Mouse (Mus musculus): ENCODE data around the gene Actr5. TPM values are rescaled to one million over a fixed set of nuclear protein-coding genes. Genes with fewer than 3 reads are reported as not detected.

Gene Actr5
- total and polyA plus RNA-seq, 3 experiments = 19.7 to 24.7 (median 20.2) TPM

DNA sequence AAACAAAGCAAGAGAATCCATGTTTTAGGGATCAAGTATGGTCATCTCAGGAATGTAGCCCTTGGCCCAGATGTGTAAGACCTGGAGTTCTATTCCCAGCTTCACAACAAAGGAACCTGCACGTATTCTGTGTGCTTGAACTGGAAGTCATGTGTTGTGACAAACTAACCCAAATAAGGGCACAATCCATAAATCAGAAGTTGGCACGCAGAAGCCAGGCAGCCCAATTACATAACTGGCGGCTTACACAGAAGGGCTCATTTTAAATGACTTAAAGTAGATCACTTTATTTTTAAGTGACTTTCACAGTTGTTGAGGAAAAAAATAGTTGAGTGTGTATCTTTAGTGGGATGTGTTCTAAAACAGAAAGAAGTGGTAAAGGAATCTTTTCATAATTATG lies 19.1 kb downstream of the Actr5 start:
- H3K4me3 ChIP-seq (ENCODE audit: low read depth, low read length) = no peak overlapping the region
- DNase-seq (ENCODE audit: low spot score) (no peak), ATAC-seq (ENCODE audit: extremely low read depth, insufficient number of reproducible peaks, low FRiP score, poor library complexity, severe bottlenecking) (no peak)
- H3K36me3 ChIP-seq (replicated peaks) = peaks cover 56% of the 10 kb centered on the region
- no peaks in the 10 kb centered on the region; the same call in 1 of the 2 replicates for H3K27me3 ChIP-seq (ENCODE audit: insufficient read depth, low read length)
- H3K4me1 ChIP-seq (ENCODE audit: insufficient read depth, low read depth, low read length) = peaks cover 6% of the 10 kb centered on the region
- no peaks in the 10 kb centered on the region for H3K9me3 ChIP-seq (replicated peaks)
- TF ChIP-seq TAL1 (conservative IDR thresholded peaks at IDR 0.05; ENCODE audit: low read depth, low read length) (no peak), GATA2 (IDR thresholded peaks at IDR 0.05; ENCODE audit: borderline replicate concordance, low read depth, low read length) (no peak), GATA1 (IDR thresholded peaks at IDR 0.05; ENCODE audit: borderline replicate concordance, low read length) (no peak), POLR2AphosphoS5 (IDR thresholded peaks at IDR 0.05; ENCODE audit: insufficient replicate concordance, low read depth, low read length) (no peak), CTCF (IDR thresholded peaks at IDR 0.05; ENCODE audit: low read depth, low read length) (no peak)

DNA sequence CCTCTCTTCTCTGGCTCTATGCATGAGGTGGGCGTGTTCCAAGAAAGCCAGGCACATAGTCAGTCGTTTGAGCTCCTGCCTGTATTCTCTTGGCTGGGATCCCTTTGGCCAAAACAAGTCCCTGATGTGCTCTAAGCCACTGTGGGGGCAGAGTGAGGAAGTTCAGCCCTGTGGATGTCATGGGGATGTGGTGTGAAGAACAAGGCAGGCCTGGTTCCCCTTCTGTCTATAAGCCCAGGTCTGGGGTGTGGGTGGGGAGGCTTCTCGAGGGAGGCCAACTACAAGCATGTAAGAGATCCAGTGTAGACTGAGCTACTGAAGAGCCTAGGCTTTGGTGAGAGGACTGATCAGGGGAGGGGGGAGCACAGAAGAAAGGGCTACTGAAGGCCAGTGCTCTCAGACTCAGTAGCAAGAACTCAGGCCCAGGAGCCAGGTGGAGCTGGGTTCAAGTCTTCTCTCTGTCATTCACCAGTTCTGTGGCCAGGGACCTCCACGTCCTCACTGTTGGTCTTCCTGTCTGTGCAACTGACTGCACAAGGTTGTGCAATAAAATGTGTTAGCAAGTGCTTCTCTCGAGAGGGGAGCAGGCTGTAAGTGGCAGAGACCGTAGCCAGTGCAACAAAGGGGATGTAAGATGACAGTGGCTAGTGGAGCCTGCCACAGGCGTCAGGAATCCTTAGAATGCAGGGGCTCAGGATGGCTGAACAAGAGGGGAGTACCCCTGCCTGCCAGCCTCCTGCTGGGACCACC lies 26.6 kb downstream of the Actr5 start:
- DNase-seq (ENCODE audit: low spot score) (no peak), ATAC-seq (ENCODE audit: extremely low read depth, insufficient number of reproducible peaks, low FRiP score, poor library complexity, severe bottlenecking) (no peak)
- Histone ChIP-seq H3K4me3 (ENCODE audit: low read depth, low read length) (no peak overlapping the region), H3K4me1 (ENCODE audit: insufficient read depth, low read depth, low read length) (no peaks in the 10 kb centered on the region), H3K36me3 (replicated peaks) (no peaks in the 10 kb centered on the region), H3K27me3 (ENCODE audit: insufficient read depth, low read length) (peaks cover 2% of the 10 kb centered on the region; the same call in 1 of the 2 replicates), H3K9me3 (replicated peaks) (no peaks in the 10 kb centered on the region)
- TF ChIP-seq CTCF (IDR thresholded peaks at IDR 0.05; ENCODE audit: low read depth, low read length) (no peak), GATA1 (IDR thresholded peaks at IDR 0.05; ENCODE audit: borderline replicate concordance, low read length) (no peak), GATA2 (IDR thresholded peaks at IDR 0.05; ENCODE audit: borderline replicate concordance, low read depth, low read length) (no peak), POLR2AphosphoS5 (IDR thresholded peaks at IDR 0.05; ENCODE audit: insufficient replicate concordance, low read depth, low read length) (no peak), TAL1 (conservative IDR thresholded peaks at IDR 0.05; ENCODE audit: low read depth, low read length) (no peak)

DNA sequence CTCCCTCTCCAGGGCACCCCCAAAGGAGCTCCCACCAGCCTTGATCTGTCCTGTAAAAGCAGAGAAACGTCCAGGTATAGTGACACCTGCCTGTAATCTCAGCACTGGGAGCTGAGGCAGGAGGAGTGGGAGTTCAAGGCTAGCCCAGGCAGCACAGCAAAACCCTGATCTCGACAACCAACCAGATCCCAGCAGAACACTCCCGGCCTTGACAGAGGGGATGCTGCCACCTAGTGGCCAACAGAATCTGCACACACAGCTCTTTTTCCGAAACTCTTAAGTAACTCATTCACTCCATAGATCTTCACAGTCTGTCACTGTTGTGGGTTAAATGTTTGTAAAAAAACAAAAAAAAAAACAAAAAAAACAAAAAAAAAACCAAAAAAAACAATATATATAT lies 28.3 kb downstream of the Actr5 start:
- peaks cover 2% of the 10 kb centered on the region; the same call in 1 of the 2 replicates for H3K27me3 ChIP-seq (ENCODE audit: insufficient read depth, low read length)
- DNase-seq (ENCODE audit: low spot score) (peak; percentile 79), ATAC-seq (ENCODE audit: extremely low read depth, insufficient number of reproducible peaks, low FRiP score, poor library complexity, severe bottlenecking) (peak; percentile 68)
- H3K36me3 ChIP-seq (replicated peaks) = no peaks in the 10 kb centered on the region
- no peaks in the 10 kb centered on the region for H3K4me1 ChIP-seq (ENCODE audit: insufficient read depth, low read depth, low read length)
- TF ChIP-seq TAL1 (conservative IDR thresholded peaks at IDR 0.05; ENCODE audit: low read depth, low read length) (no peak), CTCF (IDR thresholded peaks at IDR 0.05; ENCODE audit: low read depth, low read length) (peak; percentile 73)
- H3K9me3 ChIP-seq (replicated peaks) = no peaks in the 10 kb centered on the region
- H3K4me3 ChIP-seq (ENCODE audit: low read depth, low read length) = no peak overlapping the region

DNA sequence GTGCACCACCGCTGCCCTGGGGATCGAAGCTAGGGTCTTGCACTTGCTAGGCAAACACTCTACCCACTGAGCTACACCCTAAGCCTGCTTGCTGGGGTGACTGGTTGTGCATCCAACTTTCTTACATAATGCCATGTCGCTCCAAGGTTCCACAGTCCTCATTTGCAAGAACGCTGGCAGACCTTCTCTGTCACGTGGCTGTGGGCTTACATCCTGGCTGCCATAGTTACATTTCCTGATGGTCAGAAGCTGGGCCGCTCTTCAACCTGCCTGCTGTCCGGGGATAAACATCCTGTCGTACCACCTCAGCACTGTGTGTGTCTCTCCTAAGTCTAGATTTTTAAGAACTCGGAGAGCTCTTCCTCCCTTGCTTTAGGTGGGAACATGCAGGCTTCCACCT lies 30.0 kb downstream of the Actr5 start:
- DNase-seq (ENCODE audit: low spot score) = no peak
- H3K27me3 ChIP-seq (ENCODE audit: insufficient read depth, low read length) = 0 out of 2 replicates have a peak, but pooled peaks cover 5% of the 10 kb centered on the region
- TF ChIP-seq TAL1 (conservative IDR thresholded peaks at IDR 0.05; ENCODE audit: low read depth, low read length) (no peak), POLR2AphosphoS5 (IDR thresholded peaks at IDR 0.05; ENCODE audit: insufficient replicate concordance, low read depth, low read length) (no peak), GATA1 (IDR thresholded peaks at IDR 0.05; ENCODE audit: borderline replicate concordance, low read length) (no peak), CTCF (IDR thresholded peaks at IDR 0.05; ENCODE audit: low read depth, low read length) (no peak), GATA2 (IDR thresholded peaks at IDR 0.05; ENCODE audit: borderline replicate concordance, low read depth, low read length) (no peak)

DNA sequence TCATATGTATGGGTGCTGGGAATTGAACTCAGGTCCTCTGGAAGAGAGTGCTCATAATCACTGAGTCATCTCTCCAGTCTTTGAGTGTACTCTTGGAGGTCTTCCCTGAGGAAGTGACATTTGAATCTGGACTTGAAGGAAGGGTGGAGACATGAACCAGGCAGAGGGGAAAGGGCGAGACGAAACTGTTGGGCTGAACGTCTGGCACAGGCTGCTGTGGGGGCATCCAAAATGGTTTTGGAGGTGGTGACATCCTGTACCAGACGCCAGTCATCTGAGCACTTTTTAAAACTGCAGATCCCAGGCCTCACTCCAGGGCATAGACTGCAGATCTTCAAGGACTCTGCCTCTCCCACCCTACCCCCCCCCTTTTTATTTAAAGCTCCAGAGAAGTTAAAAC lies 31.1 kb downstream of the Actr5 start:
- Histone ChIP-seq H3K4me1 (ENCODE audit: insufficient read depth, low read depth, low read length) (no peaks in the 10 kb centered on the region), H3K36me3 (replicated peaks) (no peaks in the 10 kb centered on the region), H3K27me3 (ENCODE audit: insufficient read depth, low read length) (0 out of 2 replicates have a peak, but pooled peaks cover 5% of the 10 kb centered on the region), H3K9me3 (replicated peaks) (no peaks in the 10 kb centered on the region), H3K4me3 (ENCODE audit: low read depth, low read length) (no peak overlapping the region)
- no peak for ATAC-seq (ENCODE audit: extremely low read depth, insufficient number of reproducible peaks, low FRiP score, poor library complexity, severe bottlenecking)
- TF ChIP-seq POLR2AphosphoS5 (IDR thresholded peaks at IDR 0.05; ENCODE audit: insufficient replicate concordance, low read depth, low read length) (no peak), TAL1 (conservative IDR thresholded peaks at IDR 0.05; ENCODE audit: low read depth, low read length) (no peak), GATA2 (IDR thresholded peaks at IDR 0.05; ENCODE audit: borderline replicate concordance, low read depth, low read length) (no peak), GATA1 (IDR thresholded peaks at IDR 0.05; ENCODE audit: borderline replicate concordance, low read length) (no peak), CTCF (IDR thresholded peaks at IDR 0.05; ENCODE audit: low read depth, low read length) (no peak)
- DNase-seq (ENCODE audit: low spot score) = no peak

More for the DNA sequence above, 30.0 kb downstream of the Actr5 start:
- Histone ChIP-seq H3K4me1 (ENCODE audit: insufficient read depth, low read depth, low read length) (no peaks in the 10 kb centered on the region), H3K9me3 (replicated peaks) (no peaks in the 10 kb centered on the region), H3K4me3 (ENCODE audit: low read depth, low read length) (no peak overlapping the region), H3K36me3 (replicated peaks) (no peaks in the 10 kb centered on the region)
- ATAC-seq (ENCODE audit: extremely low read depth, insufficient number of reproducible peaks, low FRiP score, poor library complexity, severe bottlenecking) = no peak

DNA sequence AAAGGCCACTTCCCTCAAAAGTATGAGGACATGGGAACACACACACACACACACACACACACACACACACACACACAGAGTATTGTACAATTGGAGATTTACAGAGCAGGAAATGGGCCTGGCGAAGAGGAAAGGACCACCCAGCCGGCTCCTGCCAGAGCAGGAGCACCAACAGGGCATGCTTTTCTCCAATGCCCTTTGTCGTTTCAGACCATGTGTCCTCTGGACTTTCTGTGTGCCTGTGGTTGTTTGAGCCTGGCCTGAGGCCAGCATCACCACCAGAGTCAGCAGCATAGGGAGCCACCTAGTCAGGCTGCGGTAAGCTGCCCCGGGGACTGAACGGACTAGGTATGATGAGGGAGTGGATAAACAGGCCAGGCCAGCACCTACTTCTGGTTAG lies 34.1 kb downstream of the Actr5 start:
- H3K4me1 ChIP-seq (ENCODE audit: insufficient read depth, low read depth, low read length) = no peaks in the 10 kb centered on the region
- no peak for DNase-seq (ENCODE audit: low spot score)
- H3K4me3 ChIP-seq (ENCODE audit: low read depth, low read length) = no peak overlapping the region
- ATAC-seq (ENCODE audit: extremely low read depth, insufficient number of reproducible peaks, low FRiP score, poor library complexity, severe bottlenecking) = no peak
- H3K9me3 ChIP-seq (replicated peaks) = no peaks in the 10 kb centered on the region
- H3K27me3 ChIP-seq (ENCODE audit: insufficient read depth, low read length) = 0 out of 2 replicates have a peak, but pooled peaks cover 3% of the 10 kb centered on the region
- no peak for TF ChIP-seq POLR2AphosphoS5 (IDR thresholded peaks at IDR 0.05; ENCODE audit: insufficient replicate concordance, low read depth, low read length)
- no peak for TF ChIP-seq GATA1 (IDR thresholded peaks at IDR 0.05; ENCODE audit: borderline replicate concordance, low read length)
- no peak for TF ChIP-seq TAL1 (conservative IDR thresholded peaks at IDR 0.05; ENCODE audit: low read depth, low read length)
- no peak for TF ChIP-seq GATA2 (IDR thresholded peaks at IDR 0.05; ENCODE audit: borderline replicate concordance, low read depth, low read length)
- H3K36me3 ChIP-seq (replicated peaks) = no peaks in the 10 kb centered on the region

Measured in G1E (cell line).